Mouse (Mus musculus): ENCODE results near the gene Shisal2a. TPM values are rescaled to one million over a fixed set of nuclear protein-coding genes. Genes with fewer than 3 reads are reported as not detected.

The Shisal2a gene
- total RNA-seq, 2 experiments from 2014 or later: 3.2 to 7.0 TPM

- DNase-seq (ENCODE audit: low spot score in 2 of 2): no peak
These were observed 44.3 kb downstream of the Shisal2a start for GRCm38 (mm10) chr4:108338811-108339210.

GRCm38 (mm10) chr4:108338321-108338733, 44.8 kb downstream of the Shisal2a start:
- DNase-seq (ENCODE audit: low spot score in 2 of 2): peak in 1 of 2 experiments; percentile 55

- DNase-seq (ENCODE audit: low spot score in 2 of 2): no peak
These were observed 45.3 kb downstream of the Shisal2a start for GRCm38 (mm10) chr4:108337817-108338216.

GRCm38 (mm10) chr4:108336765-108337164, 46.4 kb downstream of the Shisal2a start:
- DNase-seq (ENCODE audit: low spot score in 2 of 2): no peak

GRCm38 (mm10) chr4:108335413-108335812, 47.7 kb downstream of the Shisal2a start:
- no peak for DNase-seq (ENCODE audit: low spot score in 2 of 2)

DNA sequence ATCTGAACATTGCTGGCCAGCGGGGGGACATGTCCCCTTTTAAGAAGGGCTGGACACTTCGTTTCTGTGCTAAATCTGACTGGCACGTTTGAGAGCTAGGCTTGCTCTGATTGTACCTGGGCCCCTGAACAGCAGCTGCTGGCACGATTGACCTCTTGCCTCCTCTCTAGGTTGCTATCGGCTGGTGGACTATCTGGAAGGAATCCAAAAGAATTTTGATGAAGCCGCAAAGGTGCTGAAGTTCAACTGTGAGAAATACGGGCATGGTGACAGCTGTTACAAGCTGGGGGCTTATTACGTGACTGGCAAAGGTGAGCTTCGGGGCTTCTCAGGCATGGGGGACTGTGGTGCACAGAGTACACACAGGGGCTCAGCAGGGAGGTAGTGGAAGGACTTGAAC, 51.1 kb downstream of the Shisal2a start:
- DNase-seq (ENCODE audit: low spot score in 2 of 2): no peak

- DNase-seq (ENCODE audit: low spot score in 2 of 2): no peak
These were observed 53.3 kb downstream of the Shisal2a start for GRCm38 (mm10) chr4:108329840-108330239.

DNA sequence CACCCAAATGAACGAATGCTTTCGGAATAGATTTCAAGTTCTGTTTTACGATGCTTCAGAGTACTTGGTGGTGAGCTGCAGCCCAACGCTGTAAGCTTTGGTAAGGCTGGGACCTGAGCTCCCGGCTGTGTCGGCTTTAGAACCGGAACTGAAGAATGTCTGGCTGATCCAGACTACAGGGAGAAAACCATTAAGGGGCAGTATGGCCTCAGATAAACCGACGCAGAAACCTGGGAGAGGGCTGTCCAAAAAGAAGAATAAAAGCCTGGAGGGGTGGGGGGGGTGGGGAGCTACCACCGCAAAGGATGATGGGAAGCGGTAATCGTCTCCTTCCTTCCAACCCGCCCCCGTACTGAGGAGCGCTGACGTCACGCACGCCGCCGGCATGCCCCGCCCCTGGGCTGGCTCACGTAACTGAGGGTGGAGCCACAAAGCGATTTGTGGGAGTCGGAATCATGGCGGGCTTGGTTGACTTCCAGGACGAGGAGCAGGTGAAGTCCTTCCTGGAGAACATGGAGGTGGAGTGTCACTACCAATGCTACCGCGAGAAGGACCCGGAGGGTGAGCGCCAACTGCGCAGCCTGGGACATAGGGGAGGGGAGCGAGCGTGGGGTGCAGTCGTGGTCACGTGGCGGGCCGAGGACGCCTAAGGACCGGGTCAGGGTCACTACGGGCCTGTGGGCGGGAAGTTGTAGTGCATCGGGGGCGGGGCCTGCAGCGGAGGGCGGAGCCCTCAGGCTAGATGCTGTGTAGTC, 55.2 kb downstream of the Shisal2a start, which contains the start of gene Coa7:
Gene Coa7 (plus strand): TSS at position 411 of the 755 bp plus-strand sequence.
- peak; percentile 97 for DNase-seq (ENCODE audit: low spot score in 2 of 2)

DNA sequence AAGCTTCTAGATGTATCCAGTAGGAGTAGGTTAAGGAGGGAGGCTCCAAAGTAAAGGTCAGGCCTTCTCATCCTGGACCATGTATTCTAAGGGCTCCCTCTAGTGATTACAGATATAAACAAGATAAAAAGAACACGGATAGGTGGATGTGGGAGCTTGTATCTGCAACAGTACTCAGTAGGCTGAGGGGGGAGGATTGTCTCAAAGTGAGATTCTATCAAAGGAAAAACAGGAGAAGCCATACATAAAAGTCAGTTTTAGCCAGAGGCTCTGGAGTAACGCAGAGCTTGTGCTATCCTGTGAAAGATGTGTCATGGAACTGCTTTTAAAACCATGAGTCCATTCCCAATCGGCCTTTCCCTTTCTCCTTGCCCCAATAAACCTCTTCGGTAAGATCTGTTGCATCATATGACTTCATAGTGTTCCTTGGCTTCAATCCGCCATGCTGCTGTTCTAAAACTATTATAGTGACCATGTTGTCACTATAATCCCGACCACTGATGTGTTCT, 56.0 kb downstream of the Shisal2a start:
- peak in 1 of 2 experiments; percentile 40 for DNase-seq (ENCODE audit: low spot score in 2 of 2)

- no peak for DNase-seq (ENCODE audit: low spot score in 2 of 2)
These were observed 59.6 kb downstream of the Shisal2a start for GRCm38 (mm10) chr4:108323588-108323987.

GRCm38 (mm10) chr4:108320627-108321380, 62.3 kb downstream of the Shisal2a start:
- no peak for DNase-seq (ENCODE audit: low spot score in 2 of 2)

DNA sequence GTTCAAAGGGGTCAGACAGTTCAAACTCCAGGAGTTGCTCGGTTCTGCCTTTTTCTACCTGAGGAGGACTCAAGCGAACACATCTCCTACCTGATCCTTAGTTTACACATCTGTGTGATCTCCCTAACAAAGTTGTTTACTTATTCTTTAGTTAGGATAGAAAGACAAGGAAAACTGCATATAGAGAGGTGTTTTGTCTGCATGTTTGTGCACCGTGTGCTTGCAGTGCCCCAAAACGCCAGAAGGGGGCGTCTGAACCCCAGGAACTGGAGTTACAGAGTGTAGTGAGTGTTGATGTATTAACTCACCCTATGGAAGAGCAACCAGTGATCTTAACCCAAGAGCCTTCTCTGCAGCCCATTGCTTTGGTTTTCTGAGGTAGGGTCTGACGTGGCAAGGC, 63.4 kb downstream of the Shisal2a start:
- DNase-seq (ENCODE audit: low spot score in 2 of 2): no peak

- DNase-seq (ENCODE audit: low spot score in 2 of 2): no peak
These were observed 64.2 kb downstream of the Shisal2a start for GRCm38 (mm10) chr4:108318649-108319615.

Other genes starting within 250 kb of the Shisal2a start
- 100 to 1,000 TPM; 336 to 431 TPM for gene Scp2, start 238.4 kb downstream of the Shisal2a start, total RNA-seq (2021)
- 10 to 100 TPM; 22.3 to 22.8 TPM for gene Echdc2, start 217.9 kb downstream of the Shisal2a start, total RNA-seq (2021)
- gene Zyg11a, start 165.3 kb downstream of the Shisal2a start, total RNA-seq (2021): 1 to 10 TPM in 1 of 2 experiments, under 1 TPM in 1; 0.36 to 1.0 TPM
- gene Zyg11b, start 82.3 kb downstream of the Shisal2a start, total RNA-seq (2021): 10 to 100 TPM; 28.8 to 43.9 TPM
- 10 to 100 TPM; 40.6 to 42.5 TPM for gene Coa7, start 55.2 kb downstream of the Shisal2a start, total RNA-seq (2021)
- gene Gpx7, start 23.6 kb upstream of the Shisal2a start, total RNA-seq (2021): 1 to 10 TPM; 4.3 TPM
- 10 to 100 TPM; 16.7 to 20.0 TPM for gene Tut4, start 76.1 kb upstream of the Shisal2a start, total RNA-seq (2021)
- gene Prpf38a, start 196.0 kb upstream of the Shisal2a start, total RNA-seq (2021): 10 to 100 TPM; 23.4 to 25.9 TPM
- under 1 TPM; 0.10 to 0.29 TPM for gene Orc1, start 196.1 kb upstream of the Shisal2a start, total RNA-seq (2021)
- 10 to 100 TPM; 33.4 to 44.0 TPM for gene Cc2d1b, start 236.6 kb upstream of the Shisal2a start, total RNA-seq (2021)